Mouse (Mus musculus) thymus, adult 2 months (tissue): ENCODE results near the gene Lrrc27.

Experiments
- CTCF ChIP-seq: fragments of 200-500 bp; IDR thresholded peaks from 2 replicates; pipeline ENCODE4 v1.5.1; 2012; ENCODE audit warnings: mild to moderate bottlenecking, control low read depth, low read length, moderate library complexity, borderline replicate concordance; ENCODE audit not compliant: control insufficient read depth, poor library complexity, insufficient read depth; ENCODE audit errors: extremely low read depth
- POLR2A ChIP-seq: fragments of 200-500 bp; IDR thresholded peaks from 2 replicates; pipeline ENCODE4 v1.6.1; 2012; ENCODE audit warnings: mild to moderate bottlenecking, low read length, control low read depth, moderate library complexity; ENCODE audit not compliant: control insufficient read depth, poor library complexity, insufficient read depth; ENCODE audit errors: extremely low read depth

DNA sequence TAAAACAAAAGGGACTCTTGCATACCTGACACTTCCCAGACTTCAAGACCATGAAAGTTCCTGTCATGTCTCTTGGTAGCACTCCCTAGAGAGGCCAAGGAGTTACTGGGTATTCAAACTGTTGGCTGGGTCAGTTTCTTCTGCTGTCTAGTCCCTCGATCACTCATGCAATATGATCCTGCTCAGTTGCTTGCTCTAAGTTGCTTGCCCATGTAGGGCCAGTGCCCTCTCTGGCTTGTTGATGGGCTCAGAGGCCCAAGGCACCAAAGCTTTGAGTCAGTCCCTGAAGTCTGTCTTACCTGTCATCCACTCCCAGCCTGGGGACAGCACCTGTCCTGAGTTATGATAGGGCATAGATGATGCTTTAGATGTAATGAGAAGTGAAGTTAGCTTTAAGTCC, 58.0 kb downstream of the Lrrc27 start:
- TF ChIP-seq POLR2A (no peak), CTCF (no peak)
